Mouse (Mus musculus) CH12.LX (cell line): ENCODE measurements around the gene Arl5a.

Experiments
- CHD2 ChIP-seq: IDR thresholded peaks from 2 replicates; pipeline ENCODE4 v1.6.1; 2011; ENCODE audit warnings: low read length, improper control_type of control experiment
- HCFC1 ChIP-seq: IDR thresholded peaks from 2 replicates; pipeline ENCODE4 v1.6.1; 2012; ENCODE audit warnings: low read depth, mild to moderate bottlenecking, inconsistent platforms, low read length, improper control_type of control experiment
- POLR2AphosphoS2 ChIP-seq: IDR thresholded peaks from 2 replicates; pipeline ENCODE4 v1.6.1; 2011; ENCODE audit warnings: low read depth, low read length, improper control_type of control experiment
- USF1 ChIP-seq: IDR thresholded peaks from 2 replicates; pipeline ENCODE4 v1.6.1; 2014; ENCODE audit warnings: low read depth, mild to moderate bottlenecking, inconsistent platforms, low read length, improper control_type of control experiment
- ZNF384 ChIP-seq: IDR thresholded peaks from 2 replicates; pipeline ENCODE4 v1.6.1; 2012; ENCODE audit warnings: low read depth, low read length, improper control_type of control experiment, inconsistent platforms

GRCm38 (mm10) chr2:52389975-52390374, 34.7 kb downstream of the Arl5a start:
- no peak for TF ChIP-seq USF1
- no peak for TF ChIP-seq CHD2
- TF ChIP-seq ZNF384: no peak
- TF ChIP-seq POLR2AphosphoS2: no peak
- TF ChIP-seq HCFC1: no peak
